Mouse (Mus musculus): Measurements from ENCODE around the gene Mmp23. TPM values are rescaled to one million over a fixed set of nuclear protein-coding genes. Genes with fewer than 3 reads are reported as not detected.
"Not testable (repeated sequence)": the region's sequence is repeated elsewhere in the genome, so short reads cannot be mapped to it uniquely, and the experiment has no call there.

The Mmp23 gene
- total RNA-seq, 1 experiment: 12.1 TPM

DNA sequence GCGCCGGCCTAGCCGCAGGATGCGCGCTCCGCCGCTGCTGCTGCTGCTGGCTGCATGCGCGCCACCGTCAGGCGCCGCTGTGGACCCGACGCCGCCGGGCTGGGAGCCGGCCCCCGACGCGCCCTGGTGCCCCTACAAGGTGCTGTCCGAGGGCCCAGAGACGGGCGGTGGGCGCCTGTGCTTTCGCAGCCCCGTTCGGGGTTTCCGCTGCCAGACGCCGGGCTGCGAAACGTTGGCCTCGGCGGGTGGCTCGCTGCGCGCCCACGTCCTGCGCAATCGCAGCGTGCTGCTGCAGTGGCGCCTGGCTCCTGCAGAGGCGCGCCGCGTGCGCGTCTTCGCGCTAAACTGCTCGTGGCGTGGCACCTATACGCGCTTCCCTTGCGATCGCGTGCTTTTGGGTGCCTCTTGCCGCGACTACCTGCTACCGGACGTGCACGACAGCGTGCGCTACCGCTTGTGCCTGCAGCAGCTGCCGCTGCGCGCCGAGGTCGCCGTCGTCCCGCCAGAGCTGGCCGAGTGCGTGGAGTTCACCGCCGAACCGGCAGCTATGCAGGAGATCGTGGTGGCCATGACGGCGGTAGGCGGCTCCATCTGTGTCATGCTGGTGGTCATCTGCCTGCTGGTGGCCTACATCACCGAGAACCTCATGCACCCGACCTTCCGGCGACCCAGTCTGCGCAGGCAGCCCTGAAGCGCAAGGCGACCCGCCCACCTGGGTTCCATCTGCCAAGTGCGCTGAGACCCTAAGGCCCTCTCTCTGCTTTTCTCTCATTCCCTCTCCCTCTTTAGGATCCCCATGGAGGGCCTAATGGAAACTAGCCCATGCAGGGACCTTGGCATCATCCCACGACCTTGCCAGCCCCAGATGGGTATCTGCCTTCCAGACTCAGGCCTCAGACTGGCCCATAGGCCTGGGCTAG, 41.6 kb upstream of the Mmp23 start:
- H3K4me3 ChIP-seq (ENCODE audit: insufficient read depth in 1 of 2, low read depth in 1 of 2, low read length in 2 of 2, poor library complexity in 1 of 2, severe bottlenecking in 1 of 2): peak overlapping the region; percentile 61 to 84
- H3K4me1 ChIP-seq (ENCODE audit: control insufficient read depth in 2 of 2, insufficient read depth in 2 of 2, low read length in 2 of 2, poor library complexity in 1 of 2): peaks cover 0 to 20% of the 10 kb centered on the region in 2 experiments; a peak in 1 of 4 replicates
- peaks cover 3% of the 10 kb centered on the region; the same call in 1 of the 2 replicates for H3K36me3 ChIP-seq (ENCODE audit: control insufficient read depth, insufficient read depth, low read length, poor library complexity, severe bottlenecking)
- H3K9ac ChIP-seq (ENCODE audit: insufficient read depth, low read depth, low read length, poor library complexity, severe bottlenecking): peak overlapping the region; percentile 71
- H3K27ac ChIP-seq (ENCODE audit: insufficient read depth, low read depth, low read length, poor library complexity, severe bottlenecking): no peak overlapping the region; the same call in 1 of the 2 replicates
- TF ChIP-seq ZC3H11A (IDR thresholded peaks at IDR 0.05; ENCODE audit: borderline replicate concordance, low read depth, low read length) (no peak), HCFC1 (IDR thresholded peaks at IDR 0.05; ENCODE audit: borderline replicate concordance, insufficient read depth, low read length) (no peak), CHD2 (IDR thresholded peaks at IDR 0.05; ENCODE audit: low read depth, low read length) (no peak), MAFK (IDR thresholded peaks at IDR 0.05; ENCODE audit: insufficient read depth, low read depth, low read length) (no peak), ZNF384 (IDR thresholded peaks at IDR 0.05; ENCODE audit: low read depth, low read length) (no peak)
- no peaks in the 10 kb centered on the region for H3K9me3 ChIP-seq (ENCODE audit: control insufficient read depth, insufficient read depth, low read depth, low read length)
- peak; percentile 19 for DNase-seq (ENCODE audit: low read depth, low spot score)
- in situ Hi-C loops (cut with MboI; ENCODE audit: low sequenced_read_pairs in 2 of 2, unreplicated experiment in 2 of 2): no loop called here

DNA sequence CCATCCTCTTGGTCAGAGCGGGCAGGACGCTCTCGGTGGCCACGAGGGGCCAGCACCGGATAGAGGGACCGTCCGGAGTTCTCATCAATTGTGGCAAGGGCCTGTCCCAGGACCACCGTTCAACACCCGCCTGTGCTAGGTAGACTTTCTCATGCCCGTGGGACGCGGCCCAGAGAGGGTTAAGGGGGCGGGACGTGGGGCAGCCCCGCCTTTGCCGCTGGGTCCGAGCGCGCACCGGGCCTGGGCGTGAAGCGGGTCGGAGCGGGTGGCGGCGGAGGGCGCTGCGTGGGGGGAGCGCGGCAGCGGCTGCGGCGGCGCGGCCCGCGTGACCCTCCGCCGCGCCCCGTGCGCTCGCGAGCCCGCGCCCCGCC, 40.9 kb upstream of the Mmp23 start, which contains the start of gene Fndc10:
Gene Fndc10, plus strand, starts transcription at position 232 of the 371 bp plus-strand sequence.
- Histone ChIP-seq H3K9me3 (ENCODE audit: control insufficient read depth, insufficient read depth, low read depth, low read length) (no peaks in the 10 kb centered on the region), H3K27ac (ENCODE audit: insufficient read depth, low read depth, low read length, poor library complexity, severe bottlenecking) (no peak within 1 kb of the TSS; the same call in 1 of the 2 replicates), H3K4me3 (ENCODE audit: insufficient read depth in 1 of 2, low read depth in 1 of 2, low read length in 2 of 2, poor library complexity in 1 of 2, severe bottlenecking in 1 of 2) (peak within 1 kb of the TSS; percentile 69 to 84), H3K4me1 (ENCODE audit: control insufficient read depth in 2 of 2, insufficient read depth in 2 of 2, low read length in 2 of 2, poor library complexity in 1 of 2) (peaks cover 0 to 20% of the 10 kb centered on the region in 2 experiments; a peak in 1 of 4 replicates), H3K9ac (ENCODE audit: insufficient read depth, low read depth, low read length, poor library complexity, severe bottlenecking) (peak within 1 kb of the TSS; percentile 71), H3K36me3 (ENCODE audit: control insufficient read depth, insufficient read depth, low read length, poor library complexity, severe bottlenecking) (peaks cover 3% of the 10 kb centered on the region; the same call in 1 of the 2 replicates)
- DNase-seq (ENCODE audit: low read depth, low spot score): peak; percentile 35
- in situ Hi-C loops (cut with MboI; ENCODE audit: low sequenced_read_pairs in 2 of 2, unreplicated experiment in 2 of 2): no loop called here
- TF ChIP-seq HCFC1 (IDR thresholded peaks at IDR 0.05; ENCODE audit: borderline replicate concordance, insufficient read depth, low read length) (peak; percentile 42; the same call in 1 of the 2 replicates), ZNF384 (IDR thresholded peaks at IDR 0.05; ENCODE audit: low read depth, low read length) (no peak)

DNA sequence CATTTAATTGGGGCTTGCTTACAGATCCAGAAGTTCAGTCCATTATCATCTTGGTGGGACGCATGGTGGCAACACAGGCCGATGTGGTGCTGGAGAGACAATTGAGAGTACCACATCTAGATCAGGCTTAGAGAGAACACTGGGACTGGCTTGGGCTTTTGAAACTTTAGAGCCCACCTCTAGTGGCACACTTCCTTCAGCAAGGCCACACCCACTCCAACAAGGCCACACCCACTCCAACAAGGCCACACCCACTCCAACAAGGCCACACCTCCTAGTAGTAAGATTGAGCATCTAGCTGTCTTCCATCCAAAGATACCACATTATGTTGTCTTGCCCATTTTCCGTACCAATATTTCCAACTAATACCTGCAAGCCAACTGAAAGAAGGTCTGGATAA, 39.2 kb upstream of the Mmp23 start:
- peaks cover 3% of the 10 kb centered on the region; the same call in 1 of the 2 replicates for H3K36me3 ChIP-seq (ENCODE audit: control insufficient read depth, insufficient read depth, low read length, poor library complexity, severe bottlenecking)
- TF ChIP-seq MAFK (IDR thresholded peaks at IDR 0.05; ENCODE audit: insufficient read depth, low read depth, low read length): no peak
- no peak overlapping the region for H3K27ac ChIP-seq (ENCODE audit: insufficient read depth, low read depth, low read length, poor library complexity, severe bottlenecking)
- in situ Hi-C loops (cut with MboI; ENCODE audit: low sequenced_read_pairs in 2 of 2, unreplicated experiment in 2 of 2): no loop called here
- no peaks in the 10 kb centered on the region for H3K9me3 ChIP-seq (ENCODE audit: control insufficient read depth, insufficient read depth, low read depth, low read length)
- no peak overlapping the region for H3K9ac ChIP-seq (ENCODE audit: insufficient read depth, low read depth, low read length, poor library complexity, severe bottlenecking)
- H3K4me1 ChIP-seq (ENCODE audit: control insufficient read depth in 2 of 2, insufficient read depth in 2 of 2, low read length in 2 of 2, poor library complexity in 1 of 2): peaks cover 0 to 16% of the 10 kb centered on the region in 2 experiments; a peak in 1 of 4 replicates
- DNase-seq (ENCODE audit: low read depth, low spot score): no peak
- no peak overlapping the region for H3K4me3 ChIP-seq (ENCODE audit: insufficient read depth in 1 of 2, low read depth in 1 of 2, low read length in 2 of 2, poor library complexity in 1 of 2, severe bottlenecking in 1 of 2)

DNA sequence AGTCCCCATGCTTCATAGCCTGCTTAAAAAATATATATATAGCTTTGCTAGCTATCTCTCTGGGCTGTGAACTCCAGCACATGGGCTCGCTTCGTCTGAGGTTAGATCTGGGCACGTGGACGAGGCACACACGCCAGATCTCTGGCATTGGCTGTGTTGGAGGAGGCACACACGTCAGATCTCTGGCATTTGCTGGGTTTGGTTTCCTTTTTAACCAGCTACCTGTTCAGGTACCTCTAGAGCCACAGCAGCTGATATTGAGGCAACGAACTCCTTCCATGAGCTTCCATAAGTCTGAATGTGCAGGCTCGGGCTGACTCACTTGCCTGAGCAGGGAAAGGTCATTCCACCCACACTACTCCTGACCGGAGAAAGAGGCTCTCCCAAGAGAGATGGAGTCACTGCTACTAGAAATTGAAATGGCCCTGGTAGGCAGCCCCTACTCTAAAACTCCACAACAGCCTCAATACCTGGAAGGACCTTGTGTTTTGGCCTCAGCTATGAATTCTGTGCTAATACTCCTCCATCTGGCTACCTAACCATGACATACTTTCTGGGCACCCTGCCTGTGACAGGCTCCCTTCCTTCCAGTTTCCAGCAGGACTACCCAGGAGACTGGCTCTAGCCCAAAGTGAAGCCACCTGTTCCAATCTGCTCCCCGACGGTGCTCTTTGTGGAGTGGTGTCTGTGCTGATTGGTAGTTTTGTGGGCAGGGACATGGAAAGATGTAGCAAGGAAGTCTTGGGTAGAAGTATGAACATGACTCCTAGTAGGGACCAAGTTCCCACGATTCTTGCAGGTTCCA, 37.6 kb upstream of the Mmp23 start:
- in situ Hi-C loops (cut with MboI; ENCODE audit: low sequenced_read_pairs in 2 of 2, unreplicated experiment in 2 of 2): no loop called here
- DNase-seq (ENCODE audit: low read depth, low spot score): no peak
- H3K36me3 ChIP-seq (ENCODE audit: control insufficient read depth, insufficient read depth, low read length, poor library complexity, severe bottlenecking): peaks cover 3% of the 10 kb centered on the region; the same call in 1 of the 2 replicates
- 0 out of 2 replicates have a peak, but pooled peaks cover 2% of the 10 kb centered on the region for H3K9me3 ChIP-seq (ENCODE audit: control insufficient read depth, insufficient read depth, low read depth, low read length)
- TF ChIP-seq MAFK (IDR thresholded peaks at IDR 0.05; ENCODE audit: insufficient read depth, low read depth, low read length) (no peak), CHD2 (IDR thresholded peaks at IDR 0.05; ENCODE audit: low read depth, low read length) (no peak), ZNF384 (IDR thresholded peaks at IDR 0.05; ENCODE audit: low read depth, low read length) (no peak), ZC3H11A (IDR thresholded peaks at IDR 0.05; ENCODE audit: borderline replicate concordance, low read depth, low read length) (no peak), HCFC1 (IDR thresholded peaks at IDR 0.05; ENCODE audit: borderline replicate concordance, insufficient read depth, low read length) (no peak)
- peaks cover 0 to 8% of the 10 kb centered on the region in 2 experiments; a peak in 1 of 4 replicates for H3K4me1 ChIP-seq (ENCODE audit: control insufficient read depth in 2 of 2, insufficient read depth in 2 of 2, low read length in 2 of 2, poor library complexity in 1 of 2)
- H3K9ac ChIP-seq (ENCODE audit: insufficient read depth, low read depth, low read length, poor library complexity, severe bottlenecking): no peak overlapping the region
- H3K4me3 ChIP-seq (ENCODE audit: insufficient read depth in 1 of 2, low read depth in 1 of 2, low read length in 2 of 2, poor library complexity in 1 of 2, severe bottlenecking in 1 of 2): no peak overlapping the region
- no peak overlapping the region for H3K27ac ChIP-seq (ENCODE audit: insufficient read depth, low read depth, low read length, poor library complexity, severe bottlenecking)

DNA sequence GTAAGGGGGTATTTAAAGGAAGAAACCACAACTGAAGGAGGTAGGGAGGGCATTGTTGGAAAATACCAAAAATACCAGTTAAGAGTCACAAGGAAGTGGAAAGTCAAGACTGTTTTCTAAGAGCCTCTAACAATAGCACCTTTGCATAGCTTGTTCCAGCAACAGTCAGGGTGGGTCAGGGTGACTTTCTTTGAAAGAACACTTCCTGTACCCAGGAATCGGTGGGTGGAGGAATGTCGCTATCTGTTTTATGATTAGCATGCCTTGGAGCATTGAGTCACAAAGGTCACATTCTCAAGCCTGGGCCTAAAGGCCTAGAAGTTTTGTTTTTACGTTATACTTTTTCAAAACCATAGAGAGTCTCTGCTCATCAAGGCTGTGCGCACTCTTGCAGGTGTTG, 34.6 kb upstream of the Mmp23 start:
- H3K27ac ChIP-seq (ENCODE audit: insufficient read depth, low read depth, low read length, poor library complexity, severe bottlenecking); H3K4me3 ChIP-seq (ENCODE audit: insufficient read depth in 1 of 2, low read depth in 1 of 2, low read length in 2 of 2, poor library complexity in 1 of 2, severe bottlenecking in 1 of 2); H3K4me1 ChIP-seq (ENCODE audit: control insufficient read depth in 2 of 2, insufficient read depth in 2 of 2, low read length in 2 of 2, poor library complexity in 1 of 2); H3K36me3 ChIP-seq (ENCODE audit: control insufficient read depth, insufficient read depth, low read length, poor library complexity, severe bottlenecking); in situ Hi-C loops (cut with MboI; ENCODE audit: low sequenced_read_pairs in 2 of 2, unreplicated experiment in 2 of 2); H3K9ac ChIP-seq (ENCODE audit: insufficient read depth, low read depth, low read length, poor library complexity, severe bottlenecking); DNase-seq (ENCODE audit: low read depth, low spot score): not testable (repeated sequence)
- peaks cover 12% of the 10 kb centered on the region for H3K9me3 ChIP-seq (ENCODE audit: control insufficient read depth, insufficient read depth, low read depth, low read length)

DNA sequence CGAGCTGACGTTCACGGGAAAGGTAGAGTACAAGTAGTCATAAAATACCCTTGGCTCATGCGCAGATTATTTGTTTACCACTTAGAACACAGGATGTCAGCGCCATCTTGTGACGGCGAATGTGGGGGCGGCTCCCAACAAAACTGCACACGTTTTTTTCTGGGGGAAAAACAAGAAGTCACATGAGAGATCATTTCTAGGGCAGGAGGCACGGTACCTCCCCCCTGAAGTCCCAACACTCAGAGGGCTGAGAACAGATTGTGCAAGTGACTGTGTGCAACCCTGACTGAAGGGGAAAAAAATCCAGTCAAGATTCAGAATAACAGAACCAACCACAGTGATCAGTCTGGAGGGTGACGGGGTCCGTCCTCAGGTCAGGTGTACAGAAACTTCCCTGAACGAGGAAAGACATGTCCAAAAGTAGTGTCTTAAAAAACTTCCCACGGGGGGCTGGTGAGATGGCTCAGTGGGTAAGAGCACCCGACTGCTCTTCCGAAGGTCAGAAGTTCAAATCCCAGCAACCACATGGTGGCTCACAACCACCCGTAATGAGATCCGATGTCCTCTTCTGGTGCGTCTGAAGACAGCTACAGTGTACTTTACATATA, 30.6 kb upstream of the Mmp23 start:
- DNase-seq (ENCODE audit: low read depth, low spot score); H3K36me3 ChIP-seq (ENCODE audit: control insufficient read depth, insufficient read depth, low read length, poor library complexity, severe bottlenecking); H3K4me3 ChIP-seq (ENCODE audit: insufficient read depth in 1 of 2, low read depth in 1 of 2, low read length in 2 of 2, poor library complexity in 1 of 2, severe bottlenecking in 1 of 2); in situ Hi-C loops (cut with MboI; ENCODE audit: low sequenced_read_pairs in 2 of 2, unreplicated experiment in 2 of 2); H3K9ac ChIP-seq (ENCODE audit: insufficient read depth, low read depth, low read length, poor library complexity, severe bottlenecking); H3K27ac ChIP-seq (ENCODE audit: insufficient read depth, low read depth, low read length, poor library complexity, severe bottlenecking); H3K4me1 ChIP-seq (ENCODE audit: control insufficient read depth in 2 of 2, insufficient read depth in 2 of 2, low read length in 2 of 2, poor library complexity in 1 of 2): not testable (repeated sequence)
- H3K9me3 ChIP-seq (ENCODE audit: control insufficient read depth, insufficient read depth, low read depth, low read length): peaks cover 12% of the 10 kb centered on the region
